Mouse (Mus musculus): ENCODE results near the gene Wdr92.
"Not testable (repeated sequence)": the region's sequence is repeated elsewhere in the genome, so short reads cannot be mapped to it uniquely, and the experiment has no call there.

Wdr92 gene

GRCm38 (mm10) chr11:17211258-17212140, 29.6 kb downstream of the Wdr92 start, which contains the start of gene Pno1:
Gene Pno1, minus strand, starts transcription at chr11:17211568.
- DNase-seq: peak; percentile 96

GRCm38 (mm10) chr11:17212141-17212495, 30.2 kb downstream of the Wdr92 start:
- DNase-seq: no peak

DNA sequence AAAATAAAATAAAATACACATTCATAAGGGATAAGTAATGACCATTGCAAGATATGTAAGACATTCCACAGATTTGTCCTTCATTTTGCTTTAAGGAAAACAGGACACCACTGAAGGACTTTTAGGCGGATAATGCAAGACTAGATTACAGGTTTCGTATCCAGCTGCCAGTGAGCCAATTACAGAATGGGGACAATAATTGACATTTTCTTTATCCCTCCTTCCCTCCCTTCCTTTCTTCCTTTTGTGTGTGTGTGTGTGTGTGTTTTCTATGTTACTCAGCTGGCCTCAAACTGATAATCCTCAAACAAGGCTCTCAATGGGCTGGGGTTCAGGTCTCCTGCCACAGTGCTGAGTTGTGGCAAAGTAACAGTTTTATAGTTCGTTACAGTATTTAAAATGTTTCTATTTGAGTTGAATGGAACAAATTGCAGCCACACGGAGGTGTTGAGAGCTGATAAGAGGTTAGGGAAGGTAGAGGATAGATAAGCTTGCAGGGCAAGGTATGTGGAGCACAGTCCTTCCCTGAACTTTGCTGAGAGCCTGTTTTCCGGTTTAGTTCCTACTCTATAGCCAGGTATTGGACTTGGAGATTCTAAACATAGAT, 31.1 kb downstream of the Wdr92 start:
- no peak for DNase-seq

DNA sequence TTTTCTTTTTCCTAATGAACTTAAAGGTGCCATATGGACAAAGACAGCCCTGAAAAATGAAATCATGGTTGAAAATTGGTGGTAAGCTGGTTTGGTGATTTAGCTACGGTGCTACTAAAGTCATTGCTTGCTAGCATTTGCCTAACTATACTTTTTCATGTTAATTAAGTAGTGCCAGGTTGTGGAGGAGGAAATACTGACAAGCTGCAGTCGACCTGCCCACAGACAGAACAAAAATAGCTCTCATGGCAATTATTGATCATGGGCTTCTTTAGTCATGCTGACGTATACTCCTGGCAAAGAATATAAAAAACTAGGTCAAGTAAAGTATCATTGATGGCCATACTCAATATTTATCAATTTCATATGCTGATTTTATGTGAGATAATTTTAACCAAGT, 33.6 kb downstream of the Wdr92 start:
- no peak for DNase-seq

DNA sequence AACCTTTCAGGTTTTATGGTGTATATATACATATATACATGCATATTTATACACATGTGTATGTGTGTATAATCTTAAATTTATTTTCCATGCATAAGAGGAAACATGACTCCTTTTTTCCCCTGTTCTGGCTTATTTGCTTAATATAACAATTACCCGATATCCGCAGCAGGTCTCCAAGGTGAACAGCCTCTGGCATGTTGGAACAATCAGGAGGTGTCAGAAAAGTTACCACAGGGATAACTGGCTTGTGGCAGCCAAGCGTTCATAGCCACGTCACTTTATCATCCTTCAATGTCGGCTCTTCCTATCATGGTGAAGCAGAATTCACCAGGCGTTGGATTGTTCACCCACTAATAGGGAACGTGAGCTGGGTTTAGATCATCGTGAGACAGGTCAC, 39.2 kb downstream of the Wdr92 start:
- no peak for DNase-seq

- no peak for DNase-seq
Observed at GRCm38 (mm10) chr11:17232792-17233191, 50.9 kb downstream of the Wdr92 start.

DNA sequence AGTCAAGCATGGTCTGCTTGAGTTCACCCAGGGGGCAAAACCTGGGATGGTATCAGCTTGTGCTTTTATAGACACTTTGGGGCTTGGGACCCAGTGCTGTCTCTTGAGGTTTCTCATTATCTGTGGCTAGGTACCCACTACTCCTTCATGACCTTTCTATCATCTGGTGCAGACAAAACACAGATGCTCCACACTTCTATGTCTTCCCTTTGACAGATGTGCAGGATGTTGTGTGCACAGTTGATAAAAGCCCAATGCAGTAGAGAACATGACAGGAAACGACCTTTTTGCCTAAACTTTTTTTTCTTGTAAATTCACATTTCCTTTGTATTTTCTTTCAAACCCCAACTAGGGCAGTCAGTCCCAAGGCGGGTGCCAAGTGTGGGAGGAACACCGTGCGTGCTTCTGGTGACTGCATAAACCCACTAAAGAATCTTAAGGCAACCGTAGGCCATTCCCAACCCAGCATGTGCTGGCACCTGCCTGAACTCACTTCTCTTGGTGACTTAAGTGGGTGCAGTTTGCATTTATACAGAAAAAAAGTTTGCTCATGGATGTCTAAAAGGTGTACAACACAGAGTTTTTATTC, 54.6 kb downstream of the Wdr92 start:
- DNase-seq: no peak

- not testable (repeated sequence) for DNase-seq
Observed at GRCm38 (mm10) chr11:17238598-17238997, 56.7 kb downstream of the Wdr92 start.

DNA sequence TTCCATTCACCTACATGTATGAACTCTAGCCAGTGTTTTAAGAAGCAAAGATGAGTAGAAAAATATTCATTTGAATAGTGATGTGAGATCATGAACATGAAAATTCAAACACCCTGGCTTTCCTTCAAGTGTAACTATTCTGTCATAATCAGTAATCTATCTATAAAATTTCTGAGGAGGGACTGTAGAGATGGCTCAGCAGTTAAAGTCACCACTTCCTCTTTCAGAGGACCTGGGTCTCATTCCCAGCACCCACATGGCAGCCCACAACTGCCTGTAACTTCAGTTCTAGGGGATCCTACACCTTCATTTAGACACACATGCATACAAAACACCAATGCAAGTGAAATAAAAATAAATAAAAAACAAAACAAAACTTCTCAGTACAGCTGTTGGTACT, 66.8 kb downstream of the Wdr92 start:
- no peak for DNase-seq

DNA sequence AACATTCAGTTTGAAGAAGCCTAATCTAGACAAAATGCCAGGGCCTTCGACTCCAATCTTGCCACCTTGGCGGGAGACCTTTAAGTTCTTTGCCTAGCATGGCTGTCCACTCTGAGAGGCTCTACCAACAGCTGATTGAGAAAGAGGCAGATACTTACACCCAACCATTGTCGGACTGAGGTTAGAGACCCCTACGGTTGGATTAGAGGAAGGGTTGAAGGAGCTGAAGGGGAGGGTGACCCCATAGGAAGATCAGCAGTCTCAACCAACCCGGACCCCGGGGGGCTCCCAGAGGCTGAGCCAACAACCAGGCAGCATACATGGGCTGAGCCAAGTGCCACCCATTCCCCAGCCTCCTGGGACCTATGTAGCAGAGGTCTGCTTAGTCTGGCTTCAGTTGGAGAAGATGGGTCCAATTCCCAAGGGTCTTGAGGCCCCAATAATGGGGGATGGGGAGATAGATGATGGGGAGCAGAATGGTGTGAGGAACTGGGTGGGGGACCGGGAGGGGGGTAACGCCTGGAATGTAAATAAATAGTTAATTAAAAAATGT, 75.0 kb downstream of the Wdr92 start:
- DNase-seq: no peak

- DNase-seq: peak; percentile 98
Observed at GRCm38 (mm10) chr11:17257443-17257842, 75.5 kb downstream of the Wdr92 start, which contains the start of gene C1d. Gene C1d, plus strand, starts transcription at chr11:17257579.

DNA sequence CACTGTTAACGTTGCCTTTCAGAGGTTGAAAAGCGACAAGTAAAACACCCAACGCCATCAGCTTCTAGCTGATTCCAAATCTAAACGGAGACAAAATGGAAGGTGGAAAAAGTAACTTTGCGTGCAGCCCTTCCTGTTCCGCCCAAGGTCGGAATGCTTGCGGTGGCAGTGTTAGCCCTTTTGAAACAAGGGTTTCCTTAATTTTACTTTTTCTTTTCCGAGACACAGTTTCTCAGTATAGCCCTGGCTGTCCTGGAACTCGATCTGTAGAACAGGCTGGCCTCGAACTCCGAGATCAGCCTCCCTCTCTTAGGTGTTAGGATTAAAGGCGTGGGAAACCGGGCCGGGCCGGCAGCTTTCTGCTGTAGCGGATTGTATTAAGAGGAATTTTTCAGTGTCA, 76.0 kb downstream of the Wdr92 start:
- DNase-seq: no peak

GRCm38 (mm10) chr11:17267176-17267575, 85.3 kb downstream of the Wdr92 start:
- DNase-seq: no peak

DNA sequence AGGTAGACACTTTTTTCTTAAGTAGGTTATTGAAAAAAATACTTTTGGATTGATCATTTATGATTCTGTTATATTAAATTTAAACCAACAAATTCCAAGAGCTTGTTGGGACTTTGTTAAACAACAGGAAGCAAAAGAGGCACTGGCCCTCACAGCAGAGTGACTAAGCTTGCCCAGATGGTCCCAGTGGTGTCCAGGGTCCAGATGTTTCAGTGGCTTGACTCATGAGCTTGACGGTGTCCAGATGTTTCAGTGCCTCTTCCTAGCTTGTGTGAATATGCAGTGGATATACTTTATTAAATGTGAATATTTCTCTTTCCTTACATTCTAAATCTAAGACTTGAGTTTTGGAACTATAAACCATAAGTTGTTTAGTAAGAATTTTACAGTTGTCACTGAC, 86.9 kb downstream of the Wdr92 start:
- no peak for DNase-seq

DNA sequence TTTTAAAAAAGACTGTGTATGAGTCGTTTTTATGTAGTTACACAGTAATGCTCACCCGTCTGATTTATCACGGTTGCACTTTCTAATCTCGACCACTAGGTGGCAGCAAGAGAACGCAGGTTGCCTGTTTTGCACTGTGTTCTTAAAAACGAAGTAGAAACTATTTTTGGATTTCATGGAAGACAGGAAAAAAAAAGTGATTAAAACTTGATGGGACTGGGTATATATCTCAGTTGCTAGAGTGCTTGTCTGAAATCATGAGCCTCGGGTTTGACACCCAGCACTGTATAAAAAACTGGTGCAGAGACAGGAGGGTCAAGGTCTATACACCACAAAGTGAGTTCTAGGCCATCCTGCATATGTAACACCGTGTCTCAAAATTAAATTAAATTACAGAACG, 98.1 kb downstream of the Wdr92 start:
- peak; percentile 37 for DNase-seq
